Mouse (Mus musculus) CH12.LX (cell line): ENCODE measurements around the gene Vps4a. TPM values are rescaled to one million over a fixed set of nuclear protein-coding genes. Genes with fewer than 3 reads are reported as not detected.

ENCODE experiments used
- DNase-seq: peaks from one replicate; pipeline ENCODE4 v3.0.0-alpha.2; 2013; ENCODE audit errors: extremely low read depth
- H3K27ac ChIP-seq: 2 replicates; pipeline ENCODE4 v1.5.1; 2012; ENCODE audit warnings: low read depth, mild to moderate bottlenecking, control low read depth, moderate library complexity; ENCODE audit not compliant: insufficient read depth
- H3K27me3 ChIP-seq: replicated peaks from 2 replicates; pipeline ENCODE3; 2012; ENCODE audit warnings: inconsistent platforms
- H3K36me3 ChIP-seq, 2 experiments: replicated peaks in 1 of 2; 2 replicates each; pipeline versions ENCODE3 to v1.6.1; 2012; ENCODE audit warnings: inconsistent platforms in 1 of 2, low read length in 1 of 2, mild to moderate bottlenecking in 1 of 2, mixed read lengths in 1 of 2, moderate library complexity in 1 of 2; ENCODE audit not compliant: control insufficient read depth in 1 of 2, insufficient read depth in 1 of 2
- H3K4me1 ChIP-seq, 2 experiments: 2 replicates each; pipeline ENCODE4 v1.6.1; 2012; ENCODE audit warnings: inconsistent platforms in 1 of 2, moderate library complexity in 1 of 2; ENCODE audit not compliant: insufficient read depth in 2 of 2, control insufficient read depth in 1 of 2
- H3K4me2 ChIP-seq: 2 replicates; pipeline ENCODE4 v1.6.1; 2012; ENCODE audit warnings: low read depth, mild to moderate bottlenecking, control low read depth; ENCODE audit not compliant: poor library complexity, insufficient read depth, severe bottlenecking
- H3K4me3 ChIP-seq, 3 experiments: fragments of 150-350 bp in 1 of 3; sonication (generic) in 1 of 3; replicated peaks in 1 of 3; 2 replicates each; pipeline versions ENCODE3 to v1.5.1; 2011 to 2012; ENCODE audit warnings: low read depth in 2 of 3, low read length in 2 of 3, mild to moderate bottlenecking in 2 of 3, moderate library complexity in 2 of 3, control low read depth in 1 of 3, improper control_type of control experiment in 1 of 3, inconsistent platforms in 1 of 3, mixed read lengths in 1 of 3; ENCODE audit not compliant: poor library complexity in 1 of 3
- H3K79me2 ChIP-seq: replicated peaks from 2 replicates; pipeline ENCODE4 v1.6.1; 2012; ENCODE audit warnings: mild to moderate bottlenecking, moderate library complexity; ENCODE audit not compliant: control insufficient read depth, poor library complexity, insufficient read depth, severe bottlenecking; ENCODE audit errors: extremely low read depth
- H3K9ac ChIP-seq: 2 replicates; pipeline ENCODE4 v1.6.1; 2012; ENCODE audit warnings: low read depth, mild to moderate bottlenecking, control low read depth, moderate library complexity; ENCODE audit not compliant: insufficient read depth
- H3K9me3 ChIP-seq: replicated peaks from 2 replicates; pipeline ENCODE3; 2012; ENCODE audit warnings: low read length, inconsistent platforms, mixed read lengths
- E2F4 ChIP-seq: IDR thresholded peaks from 2 replicates; pipeline ENCODE4 v1.6.1; 2011; ENCODE audit warnings: low read depth, low read length, improper control_type of control experiment; ENCODE audit not compliant: insufficient replicate concordance
- EP300 ChIP-seq: IDR thresholded peaks from 2 replicates; pipeline ENCODE4 v1.6.1; 2011; ENCODE audit warnings: low read length, improper control_type of control experiment
- GABPA ChIP-seq: IDR thresholded peaks from 2 replicates; pipeline ENCODE4 v1.6.1; 2012; ENCODE audit warnings: low read depth, low read length, improper control_type of control experiment, inconsistent platforms; ENCODE audit not compliant: insufficient replicate concordance
- HCFC1 ChIP-seq: IDR thresholded peaks from 2 replicates; pipeline ENCODE4 v1.6.1; 2012; ENCODE audit warnings: low read depth, mild to moderate bottlenecking, inconsistent platforms, low read length, improper control_type of control experiment
- IRF4 ChIP-seq: IDR thresholded peaks from 2 replicates; pipeline ENCODE4 v1.6.1; 2014; ENCODE audit warnings: low read depth, mild to moderate bottlenecking, inconsistent platforms, low read length, improper control_type of control experiment
- JUN ChIP-seq: IDR thresholded peaks from 2 replicates; pipeline ENCODE4 v1.6.1; 2011; ENCODE audit warnings: low read depth, mild to moderate bottlenecking, low read length, improper control_type of control experiment, moderate library complexity; ENCODE audit not compliant: insufficient read depth
- JUND ChIP-seq: conservative IDR thresholded peaks from 2 replicates; pipeline ENCODE4 v1.6.1; 2011; ENCODE audit warnings: low read depth, low read length, improper control_type of control experiment
- KAT2A ChIP-seq: IDR thresholded peaks from 2 replicates; pipeline ENCODE4 v1.6.1; 2012; ENCODE audit warnings: low read length, improper control_type of control experiment, inconsistent platforms; ENCODE audit not compliant: insufficient replicate concordance
- MAFK ChIP-seq: IDR thresholded peaks from 2 replicates; pipeline ENCODE4 v1.6.1; 2011; ENCODE audit warnings: low read length, improper control_type of control experiment; ENCODE audit not compliant: insufficient replicate concordance
- MAX ChIP-seq: IDR thresholded peaks from 2 replicates; pipeline ENCODE4 v1.6.1; 2011; ENCODE audit warnings: low read length, improper control_type of control experiment
- MXI1 ChIP-seq: IDR thresholded peaks from 2 replicates; pipeline ENCODE4 v1.6.1; 2011; ENCODE audit warnings: mild to moderate bottlenecking, low read depth, low read length, improper control_type of control experiment
- NRF1 ChIP-seq: IDR thresholded peaks from 2 replicates; pipeline ENCODE4 v1.6.1; 2014; ENCODE audit warnings: low read depth, mild to moderate bottlenecking, inconsistent platforms, low read length, improper control_type of control experiment, moderate library complexity
- PAX5 ChIP-seq: IDR thresholded peaks from 2 replicates; pipeline ENCODE4 v1.6.1; 2012; ENCODE audit warnings: low read length, inconsistent platforms, mixed read lengths
- SIN3A ChIP-seq: IDR thresholded peaks from 2 replicates; pipeline ENCODE4 v1.6.1; 2012; ENCODE audit warnings: low read length, improper control_type of control experiment, inconsistent platforms
- SMC3 ChIP-seq: IDR thresholded peaks from 2 replicates; pipeline ENCODE4 v1.6.1; 2011; ENCODE audit warnings: low read depth, low read length, improper control_type of control experiment
- TCF12 ChIP-seq: IDR thresholded peaks from 2 replicates; pipeline ENCODE4 v1.6.1; 2014; ENCODE audit warnings: low read depth, mild to moderate bottlenecking, inconsistent platforms, low read length, improper control_type of control experiment
- UBTF ChIP-seq: IDR thresholded peaks from 2 replicates; pipeline ENCODE4 v1.6.1; 2012; ENCODE audit warnings: low read depth, mild to moderate bottlenecking, inconsistent platforms, low read length, improper control_type of control experiment, moderate library complexity
- ZC3H11A ChIP-seq: IDR thresholded peaks from 2 replicates; pipeline ENCODE4 v1.6.1; 2012; ENCODE audit warnings: low read depth, mild to moderate bottlenecking, inconsistent platforms, low read length, improper control_type of control experiment
- ZKSCAN1 ChIP-seq: IDR thresholded peaks from 2 replicates; pipeline ENCODE4 v1.6.1; 2012; ENCODE audit warnings: low read depth, inconsistent platforms, low read length, improper control_type of control experiment, borderline replicate concordance
- ZMIZ1 ChIP-seq: IDR thresholded peaks from 2 replicates; pipeline ENCODE4 v1.6.1; 2012; ENCODE audit warnings: low read depth, mild to moderate bottlenecking, inconsistent platforms, low read length, improper control_type of control experiment
- dilution Hi-C: fragments of 300-500 bp; cut with MboI; formaldehyde crosslinking; loops from 2 replicates; pipeline ENCODE4 v1.14.3; 2020; ENCODE audit warnings: low sequenced_read_pairs; ENCODE audit not compliant: extremely low pct_unique_long_range_greater_than_20kb, extremely low pct_ligation_motif_present
- in situ Hi-C: fragments of 300-500 bp; cut with MboI; formaldehyde crosslinking; loops from 3 replicates; pipeline ENCODE4 v1.14.3; 2019; ENCODE audit warnings: low sequenced_read_pairs, low pct_ligation_motif_present, low pct_unique_long_range_greater_than_20kb, mixed read lengths
- polyA plus RNA-seq: library from polyadenylated mRNA; unstranded; fragments of >175 nt; gene quantifications from 2 replicates; pipeline ENCODE4 v1.2.1, GENCODE M21; 2012; ENCODE audit warnings: low read depth; ENCODE audit not compliant: insufficient read length
- total RNA-seq, 2 experiments: library from RNA; depleted of rRNA; stranded (reverse); fragments of 300-350 nt in 1 of 2; fragments of >200 nt in 1 of 2; gene quantifications; 2 replicates each; pipeline ENCODE4 v1.2.3; 2012 to 2014

Vps4a gene
- total and polyA plus RNA-seq, 3 experiments: 26.9 to 31.4 (median 27.1) TPM

DNA sequence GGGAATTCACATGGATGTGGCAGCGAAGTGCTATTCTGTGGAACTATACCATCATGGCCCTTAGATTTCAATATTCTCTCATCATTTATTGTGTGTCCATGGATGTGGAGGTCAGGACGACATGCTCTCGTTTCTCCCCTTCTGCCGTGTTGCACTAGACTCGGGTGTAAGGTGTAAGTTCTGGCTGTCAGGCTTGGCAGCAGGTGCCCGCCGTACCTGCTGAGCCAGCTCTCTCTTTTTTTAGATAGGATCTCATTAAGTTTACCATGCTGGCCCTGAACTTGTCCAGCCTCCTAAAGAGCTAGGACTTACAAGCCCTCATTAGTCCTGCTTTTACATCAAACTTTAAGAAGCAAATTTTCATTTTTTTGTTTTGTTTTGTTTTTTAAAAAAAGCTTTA, 59.5 kb downstream of the Vps4a start:
- Histone ChIP-seq H3K9me3 (no peaks in the 10 kb centered on the region), H3K27ac (no peak overlapping the region), H3K4me1 (peaks cover 3 to 21% of the 10 kb centered on the region in 2 experiments; a peak in 3 of 4 replicates), H3K27me3 (no peaks in the 10 kb centered on the region), H3K4me2 (no peak overlapping the region), H3K36me3 (peaks cover 44 to 83% of the 10 kb centered on the region in 2 experiments), H3K79me2 (peaks cover 38% of the 10 kb centered on the region), H3K4me3 (no peak overlapping the region), H3K9ac (no peak overlapping the region)
- in situ Hi-C loops: no loop called here
- no peak for DNase-seq
- dilution Hi-C loops: no loop called here
- TF ChIP-seq ZKSCAN1 (no peak), MAFK (no peak), IRF4 (no peak), JUN (no peak), GABPA (no peak), SIN3A (no peak), HCFC1 (no peak), MXI1 (no peak), KAT2A (no peak), NRF1 (no peak), SMC3 (no peak), EP300 (no peak), ZC3H11A (no peak), E2F4 (no peak), JUND (no peak), UBTF (no peak), TCF12 (no peak), ZMIZ1 (no peak), MAX (no peak), PAX5 (no peak)

Other genes starting within 250 kb of the Vps4a start
- 3.7 and 4.7 TPM in 2 replicates for gene Has3, start 161.0 kb upstream of the Vps4a start, total RNA-seq (2012; rRNA removed)
- gene Has3, start 161.0 kb upstream of the Vps4a start, total RNA-seq (2014; rRNA removed): 0.07 TPM in 1 of 2 replicates, not detected in the other
- gene Has3, start 161.0 kb upstream of the Vps4a start, polyA plus RNA-seq: 0.29 and 0.31 TPM in 2 replicates
- gene Utp4, start 137.6 kb upstream of the Vps4a start, total RNA-seq (2012; rRNA removed): 80.6 and 114 TPM in 2 replicates
- 152 and 156 TPM in 2 replicates for gene Utp4, start 137.6 kb upstream of the Vps4a start, total RNA-seq (2014; rRNA removed)
- 183 and 202 TPM in 2 replicates for gene Utp4, start 137.6 kb upstream of the Vps4a start, polyA plus RNA-seq
- gene Sntb2, start 95.5 kb upstream of the Vps4a start, total RNA-seq (2012; rRNA removed): 2.1 and 2.3 TPM in 2 replicates
- gene Sntb2, start 95.5 kb upstream of the Vps4a start, total RNA-seq (2014; rRNA removed): 0.86 and 1.4 TPM in 2 replicates
- 0.95 and 1.3 TPM in 2 replicates for gene Sntb2, start 95.5 kb upstream of the Vps4a start, polyA plus RNA-seq
- gene Pdf, start 17.4 kb downstream of the Vps4a start, total RNA-seq (2012; rRNA removed): 34.6 and 43.7 TPM in 2 replicates
- gene Pdf, start 17.4 kb downstream of the Vps4a start, total RNA-seq (2014; rRNA removed): 49.4 and 50.2 TPM in 2 replicates
- gene Pdf, start 17.4 kb downstream of the Vps4a start, polyA plus RNA-seq: 36.8 and 38.9 TPM in 2 replicates
- 24.2 and 30.7 TPM in 2 replicates for gene Cog8, start 25.5 kb downstream of the Vps4a start, total RNA-seq (2012; rRNA removed)
- gene Cog8, start 25.5 kb downstream of the Vps4a start, total RNA-seq (2014; rRNA removed): 35.6 and 39.3 TPM in 2 replicates
- 31.5 and 35.3 TPM in 2 replicates for gene Cog8, start 25.5 kb downstream of the Vps4a start, polyA plus RNA-seq
- gene Nip7, start 25.7 kb downstream of the Vps4a start, total RNA-seq (2012; rRNA removed): 166 and 205 TPM in 2 replicates
- 210 and 226 TPM in 2 replicates for gene Nip7, start 25.7 kb downstream of the Vps4a start, total RNA-seq (2014; rRNA removed)
- gene Nip7, start 25.7 kb downstream of the Vps4a start, polyA plus RNA-seq: 231 and 233 TPM in 2 replicates
- gene Tmed6, start 34.4 kb downstream of the Vps4a start, total RNA-seq (2012; rRNA removed): 0.55 TPM in 1 of 2 replicates, not detected in the other
- gene Tmed6, start 34.4 kb downstream of the Vps4a start, total RNA-seq (2014; rRNA removed): 0.97 and 1.1 TPM in 2 replicates
- 0.36 and 0.48 TPM in 2 replicates for gene Tmed6, start 34.4 kb downstream of the Vps4a start, polyA plus RNA-seq
- 12.5 and 14.5 TPM in 2 replicates for gene Terf2, start 65.3 kb downstream of the Vps4a start, total RNA-seq (2012; rRNA removed)
- 18.3 and 21.0 TPM in 2 replicates for gene Terf2, start 65.3 kb downstream of the Vps4a start, total RNA-seq (2014; rRNA removed)
- 33.2 and 33.7 TPM in 2 replicates for gene Terf2, start 65.3 kb downstream of the Vps4a start, polyA plus RNA-seq
- gene Cyb5b, start 119.4 kb downstream of the Vps4a start, total RNA-seq (2012; rRNA removed): 74.0 and 90.8 TPM in 2 replicates
- 146 and 156 TPM in 2 replicates for gene Cyb5b, start 119.4 kb downstream of the Vps4a start, total RNA-seq (2014; rRNA removed)
- gene Cyb5b, start 119.4 kb downstream of the Vps4a start, polyA plus RNA-seq: 107 and 108 TPM in 2 replicates